Mouse (Mus musculus): ENCODE results near the gene Map2k7. TPM values are rescaled to one million over a fixed set of nuclear protein-coding genes. Genes with fewer than 3 reads are reported as not detected.

Map2k7 gene
- polyA plus RNA-seq, 1 experiment, result 27.6 TPM

DNA sequence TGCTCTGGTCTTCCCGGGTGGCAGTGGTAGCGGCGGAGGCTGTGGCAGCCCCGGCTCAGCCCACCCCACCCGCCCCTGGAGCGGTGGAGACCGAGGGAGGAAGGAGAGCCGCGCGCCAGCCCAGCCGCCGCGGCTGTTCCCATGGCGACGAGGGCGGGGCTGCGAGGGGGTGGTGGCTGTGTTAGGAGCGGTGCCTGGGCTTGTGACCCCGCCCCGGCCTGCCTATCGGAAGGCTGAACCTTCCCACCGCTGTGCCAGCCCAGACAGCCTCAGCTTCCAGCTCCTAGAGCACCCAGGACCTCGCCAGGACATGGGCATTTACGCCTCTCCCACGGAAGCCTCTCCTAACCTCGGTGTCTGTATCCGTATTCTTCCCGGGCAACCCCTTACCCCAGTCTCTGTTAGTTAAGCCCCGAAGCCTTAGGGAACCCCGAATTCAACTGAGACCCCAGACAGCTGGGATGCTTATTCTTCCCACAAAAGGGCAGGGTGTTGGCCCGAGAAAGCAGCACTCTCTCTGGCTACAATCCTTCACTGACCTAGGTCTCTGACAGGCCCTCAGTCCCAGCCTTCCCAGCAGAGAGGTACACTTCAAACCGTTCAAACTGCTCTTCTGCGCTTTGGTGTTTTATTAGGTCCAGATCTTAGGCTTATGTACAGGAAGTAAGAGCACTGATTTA lies 20.7 kb downstream of the Map2k7 start, which contains the start of gene Ctxn1:
Ctxn1 (minus strand) TSS at position 150 of the 680 bp plus-strand sequence.
- DNase-seq (ENCODE audit: low read depth), result no peak

DNA sequence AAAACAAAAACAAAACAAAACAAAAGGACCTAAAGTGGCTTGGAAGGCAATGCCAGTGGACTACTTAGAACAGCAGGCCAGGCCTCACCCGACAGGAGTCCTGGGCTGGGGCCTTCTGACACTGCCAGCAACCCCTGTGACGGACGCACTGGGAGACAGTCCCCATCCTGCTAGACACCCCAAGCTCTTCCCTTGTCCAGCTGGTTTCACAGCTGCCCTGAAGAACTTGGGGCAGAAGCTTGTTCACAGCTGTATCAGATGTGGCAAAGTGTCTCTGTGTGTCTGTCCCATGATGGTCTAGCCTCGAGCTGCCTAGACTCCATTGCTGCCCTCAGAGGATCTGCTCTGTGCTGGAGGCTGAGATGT lies 21.2 kb downstream of the Map2k7 start:
- no peak for DNase-seq (ENCODE audit: low read depth)

DNA sequence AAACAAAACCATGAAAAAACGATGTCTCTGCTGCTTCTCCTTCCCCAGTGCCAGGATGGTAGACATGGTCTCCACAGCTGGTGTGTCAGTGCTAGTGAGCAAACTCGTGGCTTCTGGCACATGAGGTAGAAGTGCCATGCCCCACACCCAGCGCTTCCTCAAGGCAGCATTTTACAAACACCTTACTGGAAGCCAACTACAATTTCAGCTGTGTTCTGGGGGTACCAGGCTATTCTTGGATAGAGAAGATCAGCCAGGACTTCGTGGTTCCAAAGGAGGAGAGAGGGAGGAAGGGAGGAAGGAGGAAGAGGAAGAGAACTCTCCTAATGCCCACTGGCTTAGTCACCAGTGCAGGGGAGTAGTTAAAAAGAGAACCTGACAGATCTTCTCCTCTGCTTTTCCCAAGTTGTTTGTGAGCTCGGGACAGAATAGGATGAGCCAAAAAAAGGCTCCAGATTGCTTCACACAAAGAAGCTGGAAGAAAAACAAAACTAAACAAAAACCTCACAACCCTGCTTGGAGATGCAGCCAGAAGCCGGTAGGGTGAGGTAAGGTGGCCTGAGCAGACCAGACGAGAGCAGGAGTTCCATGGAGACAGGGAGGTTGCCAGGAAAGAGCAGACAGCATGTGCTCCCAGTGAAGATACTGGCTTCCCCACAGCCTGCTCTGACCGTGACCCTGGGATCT lies 24.7 kb downstream of the Map2k7 start:
- no peak for DNase-seq (ENCODE audit: low read depth)

DNA sequence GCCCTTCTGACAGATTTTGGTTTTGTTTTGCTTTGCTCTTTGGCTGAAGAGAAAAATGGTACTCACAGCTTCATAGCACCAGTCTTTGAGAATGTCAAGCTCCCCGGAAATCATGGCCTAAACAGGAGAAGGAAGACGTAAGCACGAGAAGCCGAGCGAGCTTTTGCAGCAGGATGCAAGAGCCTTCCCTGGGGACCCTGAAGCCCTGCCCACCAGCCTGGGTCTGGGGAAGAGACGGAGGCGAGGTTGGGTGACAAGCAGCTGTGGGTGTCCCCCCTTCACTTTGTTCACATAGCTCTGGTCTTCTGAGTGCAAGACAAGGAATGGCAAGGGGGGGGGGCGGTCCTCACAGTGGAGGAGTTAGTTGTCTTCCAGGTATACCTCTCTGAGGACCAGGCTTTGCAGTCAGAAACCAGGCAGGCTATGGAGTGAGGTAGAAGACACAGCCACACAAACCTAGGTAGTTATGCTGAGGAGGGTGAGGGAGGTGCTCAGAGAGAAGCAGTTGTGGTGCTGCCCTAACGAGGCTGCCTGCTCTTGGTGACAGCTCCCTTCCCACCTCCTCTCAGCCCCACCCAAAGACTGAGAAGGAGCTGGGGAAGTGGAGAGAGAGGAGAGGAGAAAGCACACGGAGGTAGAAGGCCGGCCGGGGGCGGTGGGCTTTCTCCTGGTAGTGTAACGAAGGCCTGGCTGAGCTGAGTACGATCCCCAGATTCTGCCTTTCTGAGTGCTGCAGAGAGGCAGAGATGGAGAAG lies 26.8 kb downstream of the Map2k7 start:
- no peak for DNase-seq (ENCODE audit: low read depth)

DNA sequence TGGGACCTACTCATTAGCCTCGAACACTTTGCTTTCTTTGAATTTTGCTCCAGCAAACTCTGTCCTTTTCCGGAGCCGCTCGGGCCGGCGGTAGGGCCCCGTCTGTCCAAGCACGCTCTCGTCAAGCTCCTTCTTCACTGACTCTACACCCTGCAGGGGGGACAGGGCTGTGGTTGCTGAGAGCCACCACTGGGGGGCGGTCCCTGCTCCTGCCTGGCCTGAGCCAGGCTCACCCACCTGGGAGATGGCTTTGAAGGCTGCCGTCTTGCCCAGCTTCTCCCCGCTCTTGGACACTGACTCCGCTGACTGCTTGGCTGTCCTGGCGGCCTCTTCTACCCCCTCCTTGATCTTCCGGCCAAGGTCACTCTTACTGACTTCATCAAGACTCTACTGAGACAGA lies 29.1 kb downstream of the Map2k7 start:
- no peak for DNase-seq (ENCODE audit: low read depth)

DNA sequence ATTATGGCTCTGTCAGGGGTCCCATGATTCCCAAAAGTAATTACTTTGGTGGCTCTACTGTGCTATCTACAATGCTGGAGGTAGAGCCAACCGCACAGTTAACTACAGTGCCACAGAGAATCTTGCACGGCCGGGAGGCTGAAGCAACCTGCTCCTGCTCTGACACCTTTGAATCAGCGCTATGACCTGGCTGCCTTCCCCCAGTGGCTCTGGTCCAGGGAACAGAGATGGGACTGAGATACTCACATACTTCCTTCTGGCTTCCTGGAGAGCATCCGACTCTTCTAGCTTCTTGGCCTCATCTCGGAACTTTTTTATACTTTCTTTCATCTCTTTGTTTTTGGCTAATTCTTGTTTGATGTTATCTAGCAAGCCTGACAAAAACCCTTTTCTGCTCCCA lies 31.1 kb downstream of the Map2k7 start:
- no peak for DNase-seq (ENCODE audit: low read depth)

DNA sequence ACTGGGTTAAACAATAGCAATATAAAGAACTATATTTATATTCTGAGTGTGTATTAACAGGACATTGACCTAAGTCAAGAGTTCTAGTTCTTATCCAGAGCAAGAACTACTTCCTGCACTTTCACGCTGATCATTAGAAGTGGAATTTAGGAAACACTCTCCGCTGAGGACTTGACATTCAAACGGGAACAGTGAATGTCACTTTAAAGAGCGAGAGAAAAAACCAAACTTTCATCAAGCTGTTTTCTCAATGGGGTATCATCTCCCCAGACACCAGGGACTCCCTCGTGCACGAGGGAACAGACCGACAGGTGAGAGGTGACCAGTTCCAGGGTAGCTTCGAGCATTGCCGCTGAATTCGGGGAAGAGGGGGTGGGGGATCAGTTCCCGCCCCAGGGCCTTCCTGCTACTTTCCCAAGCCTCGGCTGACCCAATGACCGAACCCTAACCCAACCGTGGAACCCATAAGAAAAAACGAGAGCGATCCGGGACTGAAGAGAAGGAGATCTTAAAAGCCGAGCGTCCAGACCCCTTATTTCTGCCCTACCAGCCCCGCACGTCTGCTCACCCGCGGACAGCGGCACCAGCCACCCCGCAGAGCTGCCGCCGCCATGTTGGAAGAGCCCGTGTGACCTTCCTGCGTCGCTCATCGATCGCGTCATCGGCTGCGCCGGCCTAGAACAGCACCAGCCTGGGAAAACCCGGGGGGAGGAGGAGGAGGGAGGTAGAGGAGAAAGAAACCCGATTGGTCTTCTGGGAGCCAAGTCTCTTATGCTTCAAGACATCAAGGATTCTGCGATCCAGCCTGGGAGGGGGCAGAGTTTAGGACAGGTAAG lies 37.0 kb downstream of the Map2k7 start, which contains the start of gene Timm44:
Timm44 (minus strand) TSS at position 639 of the 836 bp plus-strand sequence.
- peak; percentile 58 for DNase-seq (ENCODE audit: low read depth)

DNA sequence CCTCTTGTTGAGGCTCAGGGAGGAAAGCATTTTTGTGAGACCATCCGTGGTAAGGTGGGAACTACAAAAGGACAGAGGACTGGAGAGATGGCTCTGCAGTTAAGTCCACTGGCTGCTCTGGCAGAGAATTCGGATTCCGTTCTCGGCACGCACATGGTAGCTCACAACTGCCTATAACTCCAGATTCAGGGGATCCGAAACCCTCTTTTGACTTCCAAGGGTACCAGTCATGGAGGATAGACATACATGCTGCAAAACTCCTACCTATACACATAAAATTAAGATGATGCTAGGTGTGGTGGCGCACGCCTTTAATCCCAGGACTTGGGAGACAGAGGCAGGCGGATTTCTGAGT lies 37.5 kb downstream of the Map2k7 start:
- DNase-seq (ENCODE audit: low read depth), result no peak

DNA sequence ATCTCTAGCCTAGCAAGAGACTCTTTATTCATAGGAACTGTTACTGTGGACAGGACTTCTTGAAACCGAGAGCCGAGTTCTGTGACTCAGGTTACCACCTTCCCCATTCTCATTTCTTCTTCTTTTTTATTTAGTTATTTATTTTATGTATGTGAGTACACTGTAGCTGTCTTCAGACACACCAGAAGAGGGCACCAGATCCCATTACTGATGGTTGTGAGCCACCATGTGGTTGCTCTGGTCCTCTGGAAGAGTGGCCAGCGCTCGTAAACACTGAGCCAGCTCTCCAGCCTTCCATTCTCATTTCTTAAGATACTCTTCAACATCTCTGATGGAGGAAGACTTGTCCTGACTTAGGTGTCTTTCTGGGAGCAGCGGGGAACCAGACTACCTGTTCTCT lies 54.2 kb downstream of the Map2k7 start:
- DNase-seq (ENCODE audit: low read depth), result no peak

Other genes with a start within 250 kb of the Map2k7 start
- gene Cd209f, start 132.9 kb upstream of the Map2k7 start, polyA plus RNA-seq (2012; rRNA removed), result 7.2 and 11.4 TPM in 2 replicates
- 7.3 and 10.9 TPM in 2 replicates for gene Cd209g, start 104.6 kb upstream of the Map2k7 start, polyA plus RNA-seq (2012; rRNA removed)
- 39.8 and 41.1 TPM in 2 replicates for gene Evi5l, start 72.2 kb upstream of the Map2k7 start, polyA plus RNA-seq (2012; rRNA removed)
- 0.09 and 0.12 TPM in 2 replicates for gene Prr36, start 21.3 kb upstream of the Map2k7 start, polyA plus RNA-seq (2012; rRNA removed)
- gene Lrrc8e, start 11.9 kb upstream of the Map2k7 start, polyA plus RNA-seq (2012; rRNA removed), result 4.1 and 4.3 TPM in 2 replicates
- gene Gm49320, start 125 bp downstream of the Map2k7 start, polyA plus RNA-seq (2012; rRNA removed), result 1.3 and 1.9 TPM in 2 replicates
- 9.0 and 10.7 TPM in 2 replicates for gene Tgfbr3l, start 9.5 kb downstream of the Map2k7 start, polyA plus RNA-seq (2012; rRNA removed)
- gene Snapc2, start 14.3 kb downstream of the Map2k7 start, polyA plus RNA-seq (2012; rRNA removed), result 47.0 and 48.2 TPM in 2 replicates
- 23.9 and 35.3 TPM in 2 replicates for gene Ctxn1, start 20.5 kb downstream of the Map2k7 start, polyA plus RNA-seq (2012; rRNA removed)
- 51.3 and 74.6 TPM in 2 replicates for gene Timm44, start 37.2 kb downstream of the Map2k7 start, polyA plus RNA-seq (2012; rRNA removed)
- gene Ccl25, start 86.5 kb downstream of the Map2k7 start, polyA plus RNA-seq (2012; rRNA removed), result 5.3 and 6.9 TPM in 2 replicates
- 29.8 and 38.8 TPM in 2 replicates for gene Elavl1, start 86.7 kb downstream of the Map2k7 start, polyA plus RNA-seq (2012; rRNA removed)